14 mouse cellular contexts compared by ENCODE assay signal in genomic region chr8:69884141-69884540, GRCm38 (mm10). TPM values are rescaled to one million over a fixed set of nuclear protein-coding genes. Genes with fewer than 3 reads are reported as not detected.
"Had no signal": no experiment of that assay in that cellular context is flagged by ENCODE, and none has a peak within 500 bp of the region (broad histone marks: within the 10 kb centered on the region; RNA-seq: fewer than 3 reads in every experiment).

No protein-coding gene starts in this region.

- DNase-seq: kidney, adult 18-20 months; kidney, adult 9 months; kidney, postnatal 14 days; kidney, postnatal 4 days; left cerebral cortex, postnatal 4 days; liver, postnatal 0 days; lung, embryonic 14.5 days; lung, postnatal 36 days; thymus, postnatal 25 days had no signal

- ATAC-seq: liver, postnatal 0 days; lung, postnatal 0 days; midbrain, embryonic 15.5 days had no signal

RNA-seq across cellular contexts. Expression of gene Cilp2, which starts 3.3 kb away (rescaled TPM):
- total RNA-seq: megakaryocyte-erythroid progenitor cell, adult 5-6 weeks; monocyte, adult 5-6 weeks; neutrophil, adult 5-6 weeks had no signal

RNA-seq across cellular contexts. Expression of gene Tssk6, which starts 17.8 kb away (rescaled TPM):
- total RNA-seq: left cerebral cortex, postnatal 4 days; megakaryocyte-erythroid progenitor cell, adult 5-6 weeks had no signal

RNA-seq across cellular contexts. Expression of gene Yjefn3, which starts 18.4 kb away (rescaled TPM):
- total RNA-seq: megakaryocyte-erythroid progenitor cell, adult 5-6 weeks; monocyte, adult 5-6 weeks; neutrophil, adult 5-6 weeks had no signal
